Mouse (Mus musculus) adrenal gland, postnatal 4 days (tissue): Measurements from ENCODE around the gene G3bp2. TPM values are rescaled to one million over a fixed set of nuclear protein-coding genes. Genes with fewer than 3 reads are reported as not detected.

Experiments
- DNase-seq, 2 experiments: peaks; one replicate each; pipeline ENCODE4 v3.0.0; 2021 to 2022; ENCODE audit warnings: low spot score in 2 of 2, mixed read lengths in 2 of 2
- total RNA-seq, 2 experiments: library from RNA; stranded (reverse); gene quantifications; 2 replicates each; pipeline ENCODE4 v1.2.3; 2021

Gene G3bp2
- total RNA-seq, 2 experiments from 2014 or later = 108 to 116 TPM

- DNase-seq = peak; percentile 79 to 83
Measured at GRCm38 (mm10) chr5:92042377-92043348, 40.9 kb downstream of the G3bp2 start.

GRCm38 (mm10) chr5:92019960-92020359 is 63.6 kb downstream of the G3bp2 start:
- no peak for DNase-seq

GRCm38 (mm10) chr5:92011756-92012155 is 71.8 kb downstream of the G3bp2 start:
- DNase-seq = no peak

GRCm38 (mm10) chr5:92009827-92010226 is 73.7 kb downstream of the G3bp2 start:
- DNase-seq = no peak

- no peak for DNase-seq
Measured at GRCm38 (mm10) chr5:92003011-92003410, 80.5 kb downstream of the G3bp2 start.

Other genes starting within 250 kb of the G3bp2 start
- 10 to 100 TPM; 78.8 to 79.2 TPM for gene Rchy1, start 120.7 kb downstream of the G3bp2 start, total RNA-seq
- gene Odaph, start 96.2 kb downstream of the G3bp2 start, total RNA-seq = not detected
- 1 to 10 TPM; 5.6 to 7.5 TPM for gene Cdkl2, start 39.8 kb downstream of the G3bp2 start, total RNA-seq
- gene Uso1, start 54.2 kb upstream of the G3bp2 start, total RNA-seq = 10 to 100 TPM; 68.8 to 71.5 TPM
- 1 to 10 TPM in 1 of 2 experiments, under 1 TPM in 1; 0.87 to 2.0 TPM for gene U90926, start 131.7 kb upstream of the G3bp2 start, total RNA-seq
- gene Ppef2, start 172.6 kb upstream of the G3bp2 start, total RNA-seq = under 1 TPM in 1 of 2 experiments, not detected in 1; 0.22 TPM
- gene Naaa, start 194.5 kb upstream of the G3bp2 start, total RNA-seq = 10 to 100 TPM; 23.3 to 24.8 TPM
- gene Sdad1, start 226.8 kb upstream of the G3bp2 start, total RNA-seq = 10 to 100 TPM; 51.9 to 54.0 TPM
- 1 to 10 TPM in 1 of 2 experiments, under 1 TPM in 1; 0.20 to 1.1 TPM for gene Cxcl9, start 244.4 kb upstream of the G3bp2 start, total RNA-seq
- gene Art3, start 248.1 kb upstream of the G3bp2 start, total RNA-seq = 10 to 100 TPM; 42.5 to 70.3 TPM